Mouse (Mus musculus): ENCODE results near the gene Zswim5.
A peak's percentile ranks its signal among the peaks of the same experiment; 100 is the strongest.

The Zswim5 gene

GRCm38 (mm10) chr4:116928006-116928651 lies 51.0 kb downstream of the Zswim5 start:
- DNase-seq: no peak

GRCm38 (mm10) chr4:116939585-116939984 lies 62.4 kb downstream of the Zswim5 start:
- no peak for DNase-seq

- DNase-seq: no peak
Observed at GRCm38 (mm10) chr4:116942695-116943094, 65.5 kb downstream of the Zswim5 start.

GRCm38 (mm10) chr4:116944055-116944454 lies 66.9 kb downstream of the Zswim5 start:
- no peak for DNase-seq

- DNase-seq: no peak
Observed at GRCm38 (mm10) chr4:116951642-116952041, 74.5 kb downstream of the Zswim5 start.

- DNase-seq: no peak
Observed at GRCm38 (mm10) chr4:116954951-116955350, 77.8 kb downstream of the Zswim5 start.

- DNase-seq: no peak
Observed at GRCm38 (mm10) chr4:116976503-116976902, 99.3 kb downstream of the Zswim5 start.

- DNase-seq: no peak
Observed at GRCm38 (mm10) chr4:116985681-116986080, 108.5 kb downstream of the Zswim5 start.

- peak; percentile 86 for DNase-seq
Observed at GRCm38 (mm10) chr4:116986400-116987121, 109.4 kb downstream of the Zswim5 start.

- no peak for DNase-seq
Observed at GRCm38 (mm10) chr4:116987122-116987456, 109.9 kb downstream of the Zswim5 start.

- no peak for DNase-seq
Observed at GRCm38 (mm10) chr4:116989731-116990130, 112.6 kb downstream of the Zswim5 start.

- peak; percentile 85 for DNase-seq
Observed at GRCm38 (mm10) chr4:116991366-116991765, 114.2 kb downstream of the Zswim5 start.

GRCm38 (mm10) chr4:116993672-116994621 lies 116.8 kb downstream of the Zswim5 start, which contains the start of gene Urod:
Gene Urod, minus strand, starts transcription at chr4:116994413.
- peak; percentile 97 for DNase-seq

GRCm38 (mm10) chr4:116995131-116995797 lies 118.1 kb downstream of the Zswim5 start, which contains the start of gene Hectd3:
Gene Hectd3, plus strand, starts transcription at chr4:116995317.
- peak; percentile 82 for DNase-seq

- peak; percentile 86 for DNase-seq
Observed at GRCm38 (mm10) chr4:116995798-116996135, 118.6 kb downstream of the Zswim5 start.

GRCm38 (mm10) chr4:116999513-117000154 lies 122.5 kb downstream of the Zswim5 start:
- DNase-seq: no peak

- DNase-seq: no peak
Observed at GRCm38 (mm10) chr4:117001957-117002356, 124.8 kb downstream of the Zswim5 start.

- DNase-seq: peak; percentile 81
Observed at GRCm38 (mm10) chr4:117002543-117003521, 125.7 kb downstream of the Zswim5 start.

- no peak for DNase-seq
Observed at GRCm38 (mm10) chr4:117004649-117005048, 127.5 kb downstream of the Zswim5 start.

- DNase-seq: no peak
Observed at GRCm38 (mm10) chr4:117005611-117006400, 128.6 kb downstream of the Zswim5 start.
